Mouse (Mus musculus) midbrain, embryonic 12.5 days (tissue): ENCODE results near the gene Tomm5. TPM values are rescaled to one million over a fixed set of nuclear protein-coding genes. Genes with fewer than 3 reads are reported as not detected.
"Not testable (repeated sequence)": the region's sequence is repeated elsewhere in the genome, so short reads cannot be mapped to it uniquely, and the experiment has no call there.

ENCODE experiments used
- ATAC-seq: fragments of 200-750 bp; cut with Nextera tagmentation; 2 replicates; pipeline ENCODE4 v1.8.0; 2017; ENCODE audit warnings: low read depth, moderate TSS enrichment, moderate library complexity; ENCODE audit not compliant: low FRiP score
- H3K27ac ChIP-seq: fragments of 300-500 bp; sonication (generic); replicated peaks from 2 replicates; pipeline ENCODE4 v1.5.1; 2016; ENCODE audit warnings: mild to moderate bottlenecking
- H3K27me3 ChIP-seq: fragments of 300-500 bp; sonication (generic); 2 replicates; pipeline ENCODE4 v1.6.1; 2016; ENCODE audit warnings: mild to moderate bottlenecking
- H3K36me3 ChIP-seq: fragments of 300-500 bp; sonication (generic); 2 replicates; pipeline ENCODE4 v1.6.1; 2016
- H3K4me1 ChIP-seq: fragments of 300-500 bp; sonication (generic); 2 replicates; pipeline ENCODE4 v1.6.1; 2016
- H3K4me2 ChIP-seq: fragments of 300-500 bp; sonication (generic); replicated peaks from 2 replicates; pipeline ENCODE4 v1.6.1; 2016; ENCODE audit warnings: mild to moderate bottlenecking, moderate library complexity
- H3K4me3 ChIP-seq: fragments of 300-500 bp; sonication (generic); 2 replicates; pipeline ENCODE4 v1.5.1; 2016; ENCODE audit warnings: mild to moderate bottlenecking
- H3K9ac ChIP-seq: fragments of 300-500 bp; sonication (generic); replicated peaks from 2 replicates; pipeline ENCODE4 v1.6.1; 2016; ENCODE audit warnings: mild to moderate bottlenecking, moderate library complexity
- H3K9me3 ChIP-seq: fragments of 300-500 bp; sonication (generic); 2 replicates; pipeline ENCODE4 v1.6.1; 2016; ENCODE audit warnings: mild to moderate bottlenecking
- WGBS: fragments of 180-500 bp; shearing (Covaris S2); methylation state at CpG from one replicate; pipeline ENCODE4 v1.1.7; 2016; 5-methylcytosine and 5-hydroxymethylcytosine counted together
- polyA plus RNA-seq: library from polyadenylated mRNA; unstranded; fragments of >200 nt; fragmentation: Nextera tagmentation; extraction: Ambion mirVana; gene quantifications from 2 replicates; pipeline ENCODE4 v1.2.1, GENCODE M21; 2016

Gene Tomm5
- polyA plus RNA-seq, 1 experiment from 2014 or later: 148 TPM

- Histone ChIP-seq H3K27me3 (no peaks in the 10 kb centered on the region), H3K4me2 (no peak overlapping the region), H3K4me1 (no peaks in the 10 kb centered on the region), H3K9ac (no peak overlapping the region), H3K4me3 (no peak overlapping the region), H3K36me3 (peaks cover 15% of the 10 kb centered on the region; the same call in 1 of the 2 replicates), H3K9me3 (no peaks in the 10 kb centered on the region), H3K27ac (no peak overlapping the region)
- ATAC-seq: no peak
- WGBS: 26% methylated on average over 7 of the region's 7 CpGs
Observed at GRCm38 (mm10) chr4:45097198-45097872, 10.6 kb downstream of the Tomm5 start.

GRCm38 (mm10) chr4:45084895-45085290, 23.0 kb downstream of the Tomm5 start:
- 53% methylated on average over 8 of the region's 8 CpGs for WGBS
- peaks cover 11% of the 10 kb centered on the region for H3K4me1 ChIP-seq
- H3K9me3 ChIP-seq: no peaks in the 10 kb centered on the region
- no peaks in the 10 kb centered on the region; the same call in 1 of the 2 replicates for H3K27me3 ChIP-seq
- ATAC-seq: no peak
- peak overlapping the region; percentile 75; the same call in 1 of the 2 replicates for H3K27ac ChIP-seq
- H3K9ac ChIP-seq: 0 out of 2 replicates have a peak overlapping the region, but pooled peaks have one; percentile 86
- no peaks in the 10 kb centered on the region for H3K36me3 ChIP-seq
- H3K4me3 ChIP-seq: peak overlapping the region; percentile 76
- H3K4me2 ChIP-seq: peak overlapping the region; percentile 71

- H3K27me3 ChIP-seq: no peaks in the 10 kb centered on the region; the same call in 1 of the 2 replicates
- H3K4me3 ChIP-seq: peak within 1 kb of the TSS; percentile 76
- no peaks in the 10 kb centered on the region for H3K9me3 ChIP-seq
- H3K4me1 ChIP-seq: peaks cover 11% of the 10 kb centered on the region
- ATAC-seq: peak; percentile 92
- no peaks in the 10 kb centered on the region for H3K36me3 ChIP-seq
- under 1% methylated on average over 75 of the region's 77 CpGs for WGBS
- H3K4me2 ChIP-seq: peak within 1 kb of the TSS; percentile 71
- peak within 1 kb of the TSS; percentile 86 for H3K9ac ChIP-seq
- peak within 1 kb of the TSS; percentile 75 for H3K27ac ChIP-seq
Observed at GRCm38 (mm10) chr4:45084021-45084894, 23.7 kb downstream of the Tomm5 start, which contains the start of gene Fbxo10. Gene Fbxo10 (minus strand): TSS chr4:45084604.

GRCm38 (mm10) chr4:45083487-45083886, 24.4 kb downstream of the Tomm5 start:
- Histone ChIP-seq H3K4me1 (peaks cover 11% of the 10 kb centered on the region), H3K27ac (peak overlapping the region; percentile 75; the same call in 1 of the 2 replicates), H3K4me3 (peak overlapping the region; percentile 76), H3K4me2 (peak overlapping the region; percentile 71), H3K9me3 (no peaks in the 10 kb centered on the region), H3K27me3 (no peaks in the 10 kb centered on the region; the same call in 1 of the 2 replicates), H3K36me3 (no peaks in the 10 kb centered on the region), H3K9ac (peak overlapping the region; percentile 86; the same call in 1 of the 2 replicates)
- ATAC-seq: no peak
- under 1% methylated on average over 8 of the region's 8 CpGs for WGBS

- Histone ChIP-seq H3K9ac (no peak overlapping the region), H3K4me2 (peak overlapping the region; percentile 71), H3K27ac (0 out of 2 replicates have a peak overlapping the region, but pooled peaks have one; percentile 56), H3K4me3 (peak overlapping the region; percentile 76), H3K9me3 (no peaks in the 10 kb centered on the region), H3K4me1 (peaks cover 11% of the 10 kb centered on the region), H3K27me3 (no peaks in the 10 kb centered on the region; the same call in 1 of the 2 replicates), H3K36me3 (no peaks in the 10 kb centered on the region)
- ATAC-seq: no peak
- 69% methylated on average over 9 of the region's 9 CpGs for WGBS
Observed at GRCm38 (mm10) chr4:45082951-45083350, 25.0 kb downstream of the Tomm5 start.

- H3K9ac ChIP-seq, H3K36me3 ChIP-seq, H3K4me3 ChIP-seq, H3K27ac ChIP-seq, H3K27me3 ChIP-seq, ATAC-seq, H3K9me3 ChIP-seq, H3K4me2 ChIP-seq: not testable (repeated sequence)
- WGBS: 87% methylated on average over 4 of the region's 4 CpGs
- peaks cover 11% of the 10 kb centered on the region for H3K4me1 ChIP-seq
Observed at GRCm38 (mm10) chr4:45081041-45081440, 26.9 kb downstream of the Tomm5 start.

GRCm38 (mm10) chr4:45073544-45073943, 34.4 kb downstream of the Tomm5 start:
- Histone ChIP-seq H3K4me1 (0 out of 2 replicates have a peak, but pooled peaks cover 10% of the 10 kb centered on the region), H3K9me3 (no peaks in the 10 kb centered on the region), H3K4me2 (no peak overlapping the region), H3K27ac (no peak overlapping the region), H3K9ac (no peak overlapping the region), H3K36me3 (no peaks in the 10 kb centered on the region), H3K27me3 (no peaks in the 10 kb centered on the region), H3K4me3 (no peak overlapping the region)
- 84% methylated on average over 6 of the region's 6 CpGs for WGBS
- ATAC-seq: no peak

GRCm38 (mm10) chr4:45072261-45072973, 35.5 kb downstream of the Tomm5 start:
- WGBS: 74% methylated on average over 15 of the region's 15 CpGs
- Histone ChIP-seq H3K4me2 (no peak overlapping the region), H3K4me3 (no peak overlapping the region), H3K27ac (no peak overlapping the region), H3K9ac (no peak overlapping the region), H3K9me3 (no peaks in the 10 kb centered on the region), H3K27me3 (no peaks in the 10 kb centered on the region), H3K36me3 (no peaks in the 10 kb centered on the region), H3K4me1 (0 out of 2 replicates have a peak, but pooled peaks cover 10% of the 10 kb centered on the region)
- no peak for ATAC-seq

GRCm38 (mm10) chr4:45067742-45068141, 40.2 kb downstream of the Tomm5 start:
- H3K27ac ChIP-seq: no peak overlapping the region
- 83% methylated on average over 4 of the region's 4 CpGs for WGBS
- H3K27me3 ChIP-seq: no peaks in the 10 kb centered on the region

GRCm38 (mm10) chr4:45066036-45066730, 41.7 kb downstream of the Tomm5 start:
- Histone ChIP-seq H3K4me3 (no peak overlapping the region), H3K9ac (no peak overlapping the region), H3K9me3 (no peaks in the 10 kb centered on the region), H3K27ac (no peak overlapping the region), H3K4me1 (0 out of 2 replicates have a peak, but pooled peaks cover 7% of the 10 kb centered on the region), H3K4me2 (no peak overlapping the region), H3K27me3 (peaks cover 5% of the 10 kb centered on the region; the same call in 1 of the 2 replicates), H3K36me3 (peaks cover 9% of the 10 kb centered on the region)
- ATAC-seq: no peak
- 40% methylated on average over 2 of the region's 2 CpGs for WGBS

More at GRCm38 (mm10) chr4:45067742-45068141, 40.2 kb downstream of the Tomm5 start:
- H3K4me2 ChIP-seq: no peak overlapping the region
- ATAC-seq: no peak
- H3K4me3 ChIP-seq: no peak overlapping the region
- no peaks in the 10 kb centered on the region for H3K36me3 ChIP-seq
- no peaks in the 10 kb centered on the region for H3K9me3 ChIP-seq
- H3K4me1 ChIP-seq: 0 out of 2 replicates have a peak, but pooled peaks cover 10% of the 10 kb centered on the region
- no peak overlapping the region for H3K9ac ChIP-seq

GRCm38 (mm10) chr4:45064577-45064976, 43.3 kb downstream of the Tomm5 start:
- Histone ChIP-seq H3K4me1 (0 out of 2 replicates have a peak, but pooled peaks cover 4% of the 10 kb centered on the region), H3K27me3 (peaks cover 8% of the 10 kb centered on the region; the same call in 1 of the 2 replicates), H3K4me3 (no peak overlapping the region), H3K9me3 (no peaks in the 10 kb centered on the region), H3K4me2 (no peak overlapping the region), H3K9ac (no peak overlapping the region), H3K36me3 (peaks cover 13% of the 10 kb centered on the region), H3K27ac (no peak overlapping the region)
- no peak for ATAC-seq
- WGBS: 86% methylated on average over 2 of the region's 2 CpGs
